Mouse (Mus musculus): ENCODE data around the gene Zfp169. TPM values are rescaled to one million over a fixed set of nuclear protein-coding genes. Genes with fewer than 3 reads are reported as not detected.

Gene Zfp169
- polyA plus RNA-seq (2014; fragmentation: Illumina TruSeq; extraction: RNeasy Lipid Tissue Mini Kit (QIAGEN cat#74804)), result 3.6 TPM

GRCm38 (mm10) chr13:48513003-48513929 is at the start of gene Zfp169, which contains the start of gene A830005F24Rik:
TSS of gene Zfp169 (minus strand) at chr13:48513451.
TSS of gene A830005F24Rik (plus strand) at chr13:48513570.

Other genes starting within 250 kb of the Zfp169 start
- 0.91 TPM for gene A830005F24Rik, start 119 bp upstream of the Zfp169 start, polyA plus RNA-seq (2014; fragmentation: Illumina TruSeq; extraction: RNeasy Lipid Tissue Mini Kit (QIAGEN cat#74804))
- 7.5 TPM for gene Ptpdc1, start 112.2 kb upstream of the Zfp169 start, polyA plus RNA-seq (2014; fragmentation: Illumina TruSeq; extraction: RNeasy Lipid Tissue Mini Kit (QIAGEN cat#74804))
- not detected for gene Barx1, start 149.5 kb upstream of the Zfp169 start, polyA plus RNA-seq (2014; fragmentation: Illumina TruSeq; extraction: RNeasy Lipid Tissue Mini Kit (QIAGEN cat#74804))

Measured in ovary, adult 10 weeks (tissue).